Mouse (Mus musculus) hindlimb bud, embryonic 11.5 days (tissue): ENCODE data around the gene Oxsm.

Experiments
- DNase-seq: peaks from one replicate; pipeline ENCODE4 v3.0.0-alpha.2; 2012; ENCODE audit warnings: low read depth, low spot score; ENCODE audit errors: extremely low spot score

Gene Oxsm

GRCm38 (mm10) chr14:16249171-16249874 is at the start of gene Oxsm, which contains the start of gene Ngly1:
Gene Oxsm (minus strand): TSS chr14:16249808.
Gene Ngly1 (plus strand): TSS chr14:16249280.
- DNase-seq, result no peak

GRCm38 (mm10) chr14:16296816-16297468 is 47.3 kb upstream of the Oxsm start:
- DNase-seq, result no peak

- no peak for DNase-seq
These were observed 44.3 kb upstream of the Oxsm start for GRCm38 (mm10) chr14:16293921-16294320.

- DNase-seq, result no peak
These were observed 43.4 kb upstream of the Oxsm start for GRCm38 (mm10) chr14:16293015-16293414.

- DNase-seq, result no peak
These were observed 42.8 kb upstream of the Oxsm start for GRCm38 (mm10) chr14:16292371-16292770.

GRCm38 (mm10) chr14:16283966-16284365 is 34.4 kb upstream of the Oxsm start:
- no peak for DNase-seq

GRCm38 (mm10) chr14:16279196-16279595 is 29.6 kb upstream of the Oxsm start:
- DNase-seq, result no peak

GRCm38 (mm10) chr14:16273677-16274076 is 24.1 kb upstream of the Oxsm start:
- DNase-seq, result no peak

DNA sequence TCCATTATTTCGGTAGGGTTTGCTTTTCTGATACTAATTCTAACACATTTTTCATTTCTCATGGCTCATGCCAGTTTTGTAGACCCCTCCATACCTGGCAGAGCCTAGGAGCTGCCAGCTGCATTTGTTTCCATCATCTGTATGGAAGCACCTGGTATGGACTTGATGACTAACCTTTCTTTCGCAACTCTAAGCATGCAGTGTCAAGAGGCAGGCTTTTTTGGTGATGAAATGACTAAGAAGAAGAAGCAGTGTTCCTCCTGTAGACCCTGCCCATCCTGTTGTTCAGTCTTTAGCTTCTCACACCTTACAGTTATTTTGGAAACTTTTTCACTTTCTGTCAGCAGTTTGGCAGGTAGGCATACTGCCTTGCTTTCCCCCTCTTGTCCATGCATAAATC is 20.2 kb upstream of the Oxsm start:
- DNase-seq, result no peak

DNA sequence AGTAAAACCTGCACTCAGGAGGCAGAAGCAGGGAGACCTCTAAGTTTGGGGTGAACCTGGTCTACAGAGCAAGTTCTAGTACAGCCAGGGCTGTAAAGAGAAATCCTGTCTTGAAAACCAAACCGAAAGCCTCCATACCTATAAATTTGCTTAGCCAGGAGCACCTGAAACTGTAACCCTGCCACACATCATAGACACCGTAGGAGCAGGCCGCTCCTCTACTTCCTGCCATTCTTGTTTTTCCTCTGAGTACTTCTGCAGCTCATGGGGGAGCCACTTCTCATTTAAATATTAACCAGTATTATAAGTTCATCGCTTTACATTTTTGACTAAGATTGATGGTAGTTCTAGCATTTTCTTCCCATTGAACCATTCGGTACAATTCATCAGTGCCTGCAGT is 17.4 kb upstream of the Oxsm start:
- DNase-seq, result no peak

GRCm38 (mm10) chr14:16261869-16262268 is 12.3 kb upstream of the Oxsm start:
- DNase-seq, result no peak

DNA sequence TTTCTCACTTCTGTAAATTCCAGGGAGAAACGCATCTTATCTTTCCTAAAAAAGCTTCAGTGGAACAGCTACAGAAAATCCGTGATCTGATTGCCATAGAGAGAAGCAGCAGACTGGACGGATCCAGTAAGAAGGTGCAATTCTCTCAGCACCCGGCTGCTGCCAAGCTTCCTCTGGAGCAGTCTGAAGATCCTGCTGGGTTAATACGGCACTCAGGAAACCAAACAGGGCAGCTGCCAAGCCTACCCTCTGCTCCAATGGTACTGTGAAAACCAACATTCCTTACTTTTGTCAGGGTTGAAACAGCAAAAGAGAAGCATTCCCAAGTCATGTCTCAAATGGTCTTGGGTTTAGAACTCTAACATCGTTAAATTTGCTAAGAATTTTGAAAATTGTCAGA is 10.9 kb upstream of the Oxsm start:
- no peak for DNase-seq

DNA sequence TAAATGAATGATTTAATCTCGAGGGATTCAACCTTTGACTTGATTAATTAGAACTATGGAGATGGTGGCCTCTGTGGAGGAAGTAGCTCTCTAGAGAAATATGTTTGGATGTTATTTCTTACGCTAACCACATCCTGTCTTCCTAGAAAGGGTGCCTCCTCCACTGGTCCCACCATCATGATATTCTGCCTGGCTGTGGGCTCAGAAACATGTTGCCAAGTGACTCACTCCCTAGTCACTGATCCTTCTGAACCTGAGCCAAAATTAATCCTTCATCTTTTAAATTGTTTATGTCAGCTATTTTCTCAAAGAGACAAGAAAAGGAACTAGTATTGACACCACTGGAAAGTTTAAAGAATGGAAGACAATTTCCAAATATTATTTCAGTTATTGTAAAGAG is 6.6 kb upstream of the Oxsm start:
- DNase-seq, result no peak

GRCm38 (mm10) chr14:16255745-16256144 is 6.1 kb upstream of the Oxsm start:
- DNase-seq, result no peak

GRCm38 (mm10) chr14:16250099-16250498 is 491 bp upstream of the Oxsm start:
- no peak for DNase-seq

GRCm38 (mm10) chr14:16248603-16249157 is 928 bp downstream of the Oxsm start:
- no peak for DNase-seq

GRCm38 (mm10) chr14:16248135-16248534 is 1.5 kb downstream of the Oxsm start:
- no peak for DNase-seq

- no peak for DNase-seq
These were observed 3.2 kb downstream of the Oxsm start for GRCm38 (mm10) chr14:16246340-16246912.

- DNase-seq, result no peak
These were observed 4.5 kb downstream of the Oxsm start for GRCm38 (mm10) chr14:16245127-16245526.

DNA sequence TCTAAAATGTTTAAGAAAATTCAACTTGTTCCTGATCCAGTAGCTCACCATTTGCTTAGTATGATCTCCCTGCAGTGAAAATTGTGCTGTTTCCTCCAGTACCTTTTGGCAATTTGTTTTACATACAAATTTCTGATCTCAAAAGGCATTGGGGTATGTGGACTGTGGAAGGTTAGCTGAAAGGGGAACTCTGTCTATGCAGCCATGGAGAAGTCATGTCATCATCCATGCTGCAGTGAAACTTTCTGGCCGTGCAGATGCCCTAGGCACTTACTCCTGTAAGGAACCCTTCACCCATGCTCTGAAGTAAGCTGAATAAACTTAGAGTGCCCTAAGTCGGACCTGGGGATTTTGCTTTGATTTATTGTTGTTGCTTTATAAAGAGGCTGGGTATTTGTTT is 5.2 kb downstream of the Oxsm start:
- DNase-seq, result no peak

DNA sequence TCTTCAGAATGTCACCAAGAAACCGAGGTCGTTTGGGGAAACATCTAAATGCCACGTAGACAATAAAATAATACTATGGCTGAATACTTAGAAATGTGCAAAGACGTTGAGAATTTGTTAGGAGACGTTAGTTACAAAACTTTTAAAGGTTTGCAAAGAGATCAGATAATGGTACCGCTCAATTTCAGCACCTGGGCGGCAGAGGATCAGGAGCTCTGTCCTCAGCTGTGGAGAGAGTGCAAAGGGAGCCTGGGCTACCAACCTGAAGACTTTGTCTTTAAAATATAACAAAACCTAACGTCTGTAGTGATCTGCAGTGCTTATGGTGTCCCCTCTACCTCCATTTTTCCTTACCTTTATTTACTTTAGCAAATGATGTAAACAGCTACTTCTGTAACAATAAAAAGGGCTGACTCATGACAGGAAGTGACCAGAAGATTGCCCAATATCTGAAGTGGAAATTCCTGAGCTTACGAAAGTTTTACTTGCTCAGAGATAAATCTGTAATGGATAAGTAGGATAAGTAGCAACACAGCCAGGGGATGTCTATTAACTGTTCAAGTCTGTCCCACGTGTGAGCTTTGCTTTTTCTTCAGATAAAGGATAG is 5.9 kb downstream of the Oxsm start:
- DNase-seq, result no peak
